Mouse (Mus musculus) gastrocnemius, postnatal 25 days (tissue): ENCODE data around the gene Mocs1. TPM values are rescaled to one million over a fixed set of nuclear protein-coding genes. Genes with fewer than 3 reads are reported as not detected.
A peak's percentile ranks its signal among the peaks of the same experiment; 100 is the strongest.

Experiments
- DNase-seq: peaks from one replicate; pipeline ENCODE4 v3.0.0; 2022
- total RNA-seq, 2 experiments: library from RNA; stranded (reverse); gene quantifications; 1 replicate in 1 of 2; 2 replicates in 1 of 2; pipeline ENCODE4 v1.2.3; 2021

The Mocs1 gene
- total RNA-seq, 2 experiments from 2014 or later, result 16.1 to 20.3 TPM

GRCm38 (mm10) chr17:49484435-49484834 lies 56.3 kb downstream of the Mocs1 start:
- DNase-seq, result no peak

GRCm38 (mm10) chr17:49489098-49489497 lies 60.9 kb downstream of the Mocs1 start:
- DNase-seq, result peak; percentile 63

- no peak for DNase-seq
Measured at GRCm38 (mm10) chr17:49493276-49493675, 65.1 kb downstream of the Mocs1 start.

GRCm38 (mm10) chr17:49498169-49498568 lies 70.0 kb downstream of the Mocs1 start:
- DNase-seq, result no peak

GRCm38 (mm10) chr17:49499635-49500034 lies 71.5 kb downstream of the Mocs1 start:
- no peak for DNase-seq

- DNase-seq, result no peak
Measured at GRCm38 (mm10) chr17:49500234-49500633, 72.1 kb downstream of the Mocs1 start.

GRCm38 (mm10) chr17:49503246-49503900 lies 75.2 kb downstream of the Mocs1 start:
- no peak for DNase-seq

Other genes starting within 250 kb of the Mocs1 start
- gene Daam2, start 136.0 kb downstream of the Mocs1 start, total RNA-seq, result 1 to 10 TPM; 4.9 to 5.0 TPM
- gene Kif6, start 186.8 kb downstream of the Mocs1 start, total RNA-seq, result under 1 TPM in 1 of 2 experiments, not detected in 1; 0.19 TPM